Mouse (Mus musculus): ENCODE data around the gene Drap1. TPM values are rescaled to one million over a fixed set of nuclear protein-coding genes. Genes with fewer than 3 reads are reported as not detected.

Drap1 gene
- polyA plus RNA-seq, 1 experiment: 195 TPM

- 68% methylated on average over 15 of the region's 15 CpGs for WGBS
- TF ChIP-seq POLR2A (IDR thresholded peaks at IDR 0.05; ENCODE audit: borderline replicate concordance, control insufficient read depth, low read depth, low read length) (0 out of 2 replicates have a peak, but pooled peaks have one; percentile 9), CTCF (IDR thresholded peaks at IDR 0.05; ENCODE audit: control insufficient read depth, insufficient read depth, low read length) (peak; percentile 86)
- no peak overlapping the region for H3K4me3 ChIP-seq (replicated peaks; ENCODE audit: control insufficient read depth, low read depth, low read length)
- H3K27ac ChIP-seq (ENCODE audit: control insufficient read depth, insufficient read depth, low read depth, low read length, poor library complexity): no peak overlapping the region
- H3K4me1 ChIP-seq (ENCODE audit: control insufficient read depth, insufficient read depth, low read length): no peaks in the 10 kb centered on the region
Observed at GRCm38 (mm10) chr19:5463791-5464562, 39.2 kb upstream of the Drap1 start.

GRCm38 (mm10) chr19:5463212-5463611 lies 38.4 kb upstream of the Drap1 start:
- WGBS: 89% methylated on average over 9 of the region's 9 CpGs
- Histone ChIP-seq H3K4me1 (ENCODE audit: control insufficient read depth, insufficient read depth, low read length) (no peaks in the 10 kb centered on the region), H3K4me3 (replicated peaks; ENCODE audit: control insufficient read depth, low read depth, low read length) (no peak overlapping the region), H3K27ac (ENCODE audit: control insufficient read depth, insufficient read depth, low read depth, low read length, poor library complexity) (no peak overlapping the region)
- no peak for TF ChIP-seq POLR2A (IDR thresholded peaks at IDR 0.05; ENCODE audit: borderline replicate concordance, control insufficient read depth, low read depth, low read length)
- TF ChIP-seq CTCF (IDR thresholded peaks at IDR 0.05; ENCODE audit: control insufficient read depth, insufficient read depth, low read length): no peak

- H3K27ac ChIP-seq (ENCODE audit: control insufficient read depth, insufficient read depth, low read depth, low read length, poor library complexity): no peak overlapping the region
- WGBS: 75% methylated on average over 6 of the region's 6 CpGs
- TF ChIP-seq POLR2A (IDR thresholded peaks at IDR 0.05; ENCODE audit: borderline replicate concordance, control insufficient read depth, low read depth, low read length) (no peak), CTCF (IDR thresholded peaks at IDR 0.05; ENCODE audit: control insufficient read depth, insufficient read depth, low read length) (no peak)
- no peak overlapping the region for H3K4me3 ChIP-seq (replicated peaks; ENCODE audit: control insufficient read depth, low read depth, low read length)
- peaks cover 1% of the 10 kb centered on the region; the same call in 1 of the 2 replicates for H3K4me1 ChIP-seq (ENCODE audit: control insufficient read depth, insufficient read depth, low read length)
Observed at GRCm38 (mm10) chr19:5461411-5461810, 36.6 kb upstream of the Drap1 start.

GRCm38 (mm10) chr19:5460465-5460911 lies 35.7 kb upstream of the Drap1 start, which contains the start of gene Fibp:
Gene Fibp (plus strand): TSS chr19:5460615.
- WGBS: under 1% methylated on average over 32 of the region's 32 CpGs
- H3K27ac ChIP-seq (ENCODE audit: control insufficient read depth, insufficient read depth, low read depth, low read length, poor library complexity): peak within 1 kb of the TSS; percentile 22; the same call in 1 of the 2 replicates

GRCm38 (mm10) chr19:5459896-5460295 lies 35.1 kb upstream of the Drap1 start:
- peaks cover 1% of the 10 kb centered on the region; the same call in 1 of the 2 replicates for H3K4me1 ChIP-seq (ENCODE audit: control insufficient read depth, insufficient read depth, low read length)

More at GRCm38 (mm10) chr19:5460465-5460911, 35.7 kb upstream of the Drap1 start, which contains the start of gene Fibp:
- Histone ChIP-seq H3K4me3 (replicated peaks; ENCODE audit: control insufficient read depth, low read depth, low read length) (peak within 1 kb of the TSS; percentile 93), H3K4me1 (ENCODE audit: control insufficient read depth, insufficient read depth, low read length) (peaks cover 1% of the 10 kb centered on the region; the same call in 1 of the 2 replicates)
- peak; percentile 59; the same call in 1 of the 2 replicates for TF ChIP-seq POLR2A (IDR thresholded peaks at IDR 0.05; ENCODE audit: borderline replicate concordance, control insufficient read depth, low read depth, low read length)
- TF ChIP-seq CTCF (IDR thresholded peaks at IDR 0.05; ENCODE audit: control insufficient read depth, insufficient read depth, low read length): no peak

GRCm38 (mm10) chr19:5459019-5459418 lies 34.2 kb upstream of the Drap1 start:
- Histone ChIP-seq H3K4me3 (replicated peaks; ENCODE audit: control insufficient read depth, low read depth, low read length) (no peak overlapping the region), H3K4me1 (ENCODE audit: control insufficient read depth, insufficient read depth, low read length) (peaks cover 1% of the 10 kb centered on the region; the same call in 1 of the 2 replicates), H3K27ac (ENCODE audit: control insufficient read depth, insufficient read depth, low read depth, low read length, poor library complexity) (no peak overlapping the region)
- 71% methylated on average over 7 of the region's 7 CpGs for WGBS
- TF ChIP-seq CTCF (IDR thresholded peaks at IDR 0.05; ENCODE audit: control insufficient read depth, insufficient read depth, low read length): no peak
- TF ChIP-seq POLR2A (IDR thresholded peaks at IDR 0.05; ENCODE audit: borderline replicate concordance, control insufficient read depth, low read depth, low read length): no peak

More at GRCm38 (mm10) chr19:5459896-5460295, 35.1 kb upstream of the Drap1 start:
- Histone ChIP-seq H3K27ac (ENCODE audit: control insufficient read depth, insufficient read depth, low read depth, low read length, poor library complexity) (no peak overlapping the region), H3K4me3 (replicated peaks; ENCODE audit: control insufficient read depth, low read depth, low read length) (no peak overlapping the region)
- 30% methylated on average over 3 of the region's 3 CpGs for WGBS
- TF ChIP-seq CTCF (IDR thresholded peaks at IDR 0.05; ENCODE audit: control insufficient read depth, insufficient read depth, low read length): no peak

GRCm38 (mm10) chr19:5457746-5458442 lies 33.1 kb upstream of the Drap1 start, which contains the start of gene Ccdc85b:
Gene Ccdc85b (minus strand): TSS chr19:5457894.
- peak within 1 kb of the TSS; percentile 86 for H3K27ac ChIP-seq (ENCODE audit: control insufficient read depth, insufficient read depth, low read depth, low read length, poor library complexity)
- peaks cover 1% of the 10 kb centered on the region; the same call in 1 of the 2 replicates for H3K4me1 ChIP-seq (ENCODE audit: control insufficient read depth, insufficient read depth, low read length)
- 11% methylated on average over 14 of the region's 14 CpGs for WGBS
- peak within 1 kb of the TSS; percentile 73 for H3K4me3 ChIP-seq (replicated peaks; ENCODE audit: control insufficient read depth, low read depth, low read length)
- TF ChIP-seq POLR2A (IDR thresholded peaks at IDR 0.05; ENCODE audit: borderline replicate concordance, control insufficient read depth, low read depth, low read length) (no peak), CTCF (IDR thresholded peaks at IDR 0.05; ENCODE audit: control insufficient read depth, insufficient read depth, low read length) (no peak)

All from bone marrow, adult 2 months (tissue).